Mouse (Mus musculus) olfactory bulb, adult 2 months (tissue): Measurements from ENCODE around the gene Cables2.

Experiments used
- CTCF ChIP-seq: fragments of 200-500 bp; IDR thresholded peaks from 2 replicates; pipeline ENCODE4 v1.5.1; 2012; ENCODE audit warnings: low read depth, mild to moderate bottlenecking, low read length, moderate library complexity; ENCODE audit not compliant: insufficient read depth
- POLR2A ChIP-seq: fragments of 200-500 bp; IDR thresholded peaks from 2 replicates; pipeline ENCODE4 v1.6.1; 2012; ENCODE audit warnings: mild to moderate bottlenecking, low read depth, low read length, moderate library complexity; ENCODE audit not compliant: insufficient read depth

GRCm38 (mm10) chr2:180251838-180252237, 21.5 kb downstream of the Cables2 start:
- TF ChIP-seq POLR2A, result no peak
- TF ChIP-seq CTCF, result no peak
